Mouse (Mus musculus) cerebral cortex, adult 2 months (tissue): ENCODE data around the gene Ly6g6d.

Source experiments
- WGBS: fragments of 180-500 bp; shearing (Covaris S2); methylation state at CpG from one replicate; pipeline ENCODE4 v1.1.7; 2018; 5-methylcytosine and 5-hydroxymethylcytosine counted together

The Ly6g6d gene

GRCm38 (mm10) chr17:35048149-35048931, 29.5 kb downstream of the Ly6g6d start:
- 45% methylated on average over 11 of the region's 11 CpGs for WGBS

DNA sequence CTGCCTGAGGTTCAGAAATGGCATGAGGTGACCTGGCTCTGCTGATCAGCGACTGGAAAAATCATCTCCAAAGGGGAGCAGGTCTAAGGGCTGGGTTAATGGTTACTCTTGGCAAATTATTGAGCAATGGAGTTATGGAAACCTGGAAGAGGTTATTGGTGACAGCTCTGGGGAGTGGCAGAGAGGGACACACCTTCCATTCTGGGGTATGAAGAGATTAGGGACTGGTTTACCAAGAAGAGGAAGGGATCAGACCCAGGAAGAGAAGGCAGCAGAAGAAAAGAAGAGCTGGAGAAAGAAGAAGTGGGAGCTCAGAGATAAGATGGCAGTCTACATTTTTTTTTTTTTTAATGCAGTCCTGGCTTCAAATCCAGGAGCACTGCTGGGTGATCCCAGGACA, 30.2 kb downstream of the Ly6g6d start:
- WGBS: 72% methylated on average over 1 of the region's 1 CpGs

DNA sequence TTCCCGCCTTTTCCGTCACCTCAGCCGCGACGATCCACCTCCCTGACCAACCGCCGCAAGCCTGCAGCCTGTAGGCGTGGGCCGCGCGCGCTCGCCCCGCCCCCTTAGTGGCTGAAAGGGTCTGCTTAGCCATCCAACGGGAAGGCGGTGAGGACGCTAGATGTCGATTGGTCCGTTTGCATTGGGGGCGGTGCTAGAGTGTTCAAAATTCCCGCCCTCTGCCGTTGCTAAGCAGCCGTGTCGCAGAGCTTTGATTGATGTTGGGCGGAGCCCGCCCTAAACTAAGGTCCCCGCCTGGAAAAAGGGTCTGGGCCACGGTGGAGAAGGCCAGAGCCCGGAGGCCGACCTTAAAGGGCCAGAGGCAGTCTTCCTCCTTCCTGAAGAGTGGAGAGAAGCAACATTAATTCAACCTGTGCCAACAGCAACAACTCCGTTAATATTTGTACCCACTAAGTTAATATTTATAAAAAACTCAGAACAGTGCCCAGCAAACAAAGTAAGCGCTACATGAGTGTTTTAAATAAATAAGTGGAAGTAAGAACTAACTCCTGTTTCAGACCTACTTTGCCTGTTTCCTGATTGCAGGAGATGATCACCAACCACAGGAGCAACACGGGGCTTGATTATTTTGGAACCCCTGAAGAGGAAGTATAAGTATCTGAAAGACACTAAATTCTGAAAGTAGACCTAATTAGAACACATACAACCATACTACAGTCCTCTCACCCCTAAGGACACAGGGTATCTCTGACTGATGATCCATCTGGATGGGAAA, 31.0 kb downstream of the Ly6g6d start, which contains the start of gene Msh5:
TSS of gene Msh5 (minus strand) at position 65 of the 775 bp plus-strand sequence.
- 2% methylated on average over 33 of the region's 33 CpGs for WGBS

DNA sequence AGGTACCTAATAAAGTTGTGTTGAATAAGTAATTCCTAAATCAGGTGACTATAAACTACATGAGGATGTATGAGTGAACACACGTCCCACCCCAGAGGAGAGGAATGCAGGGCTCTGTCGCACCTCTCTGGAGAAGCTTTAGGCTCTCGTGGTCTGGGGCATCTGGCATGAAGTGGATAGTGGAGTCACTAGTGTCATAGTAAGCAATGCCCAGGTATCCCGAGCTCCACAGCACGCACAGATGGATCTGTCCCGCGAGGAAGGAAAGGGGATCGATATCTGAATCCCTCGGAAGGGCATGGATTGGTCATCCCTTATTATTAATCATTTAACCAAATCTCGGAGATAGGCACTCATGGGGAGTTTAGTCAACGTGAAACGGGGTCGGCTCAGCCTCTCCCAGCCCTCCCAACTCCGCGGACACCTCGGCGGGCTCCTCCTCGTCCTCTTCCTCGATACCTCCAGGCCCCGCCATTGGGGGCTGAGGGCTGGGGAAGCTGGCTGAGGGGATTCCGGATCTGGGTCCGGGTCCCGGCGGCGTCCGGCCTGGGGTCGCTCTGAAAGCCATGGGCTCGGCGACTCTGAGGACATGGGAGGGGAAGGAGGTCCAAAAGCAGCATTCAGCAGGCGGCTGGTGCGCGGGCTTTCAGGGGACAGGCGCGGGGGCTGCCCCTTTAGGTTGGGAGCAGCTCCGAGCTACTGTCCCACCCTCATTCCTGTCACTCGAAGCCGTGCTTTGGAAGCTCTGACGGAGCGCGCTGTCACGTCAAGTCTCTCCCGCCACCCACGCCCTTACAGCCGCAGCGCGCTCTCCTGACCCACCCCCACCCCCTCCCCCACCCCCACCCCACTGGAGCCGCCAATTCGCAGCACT, 31.8 kb downstream of the Ly6g6d start:
- WGBS: 8% methylated on average over 48 of the region's 48 CpGs

- 82% methylated on average over 7 of the region's 7 CpGs for WGBS
Observed at GRCm38 (mm10) chr17:35044904-35045806, 32.7 kb downstream of the Ly6g6d start.

- WGBS: 90% methylated on average over 4 of the region's 4 CpGs
Observed at GRCm38 (mm10) chr17:35043794-35044193, 34.1 kb downstream of the Ly6g6d start.

DNA sequence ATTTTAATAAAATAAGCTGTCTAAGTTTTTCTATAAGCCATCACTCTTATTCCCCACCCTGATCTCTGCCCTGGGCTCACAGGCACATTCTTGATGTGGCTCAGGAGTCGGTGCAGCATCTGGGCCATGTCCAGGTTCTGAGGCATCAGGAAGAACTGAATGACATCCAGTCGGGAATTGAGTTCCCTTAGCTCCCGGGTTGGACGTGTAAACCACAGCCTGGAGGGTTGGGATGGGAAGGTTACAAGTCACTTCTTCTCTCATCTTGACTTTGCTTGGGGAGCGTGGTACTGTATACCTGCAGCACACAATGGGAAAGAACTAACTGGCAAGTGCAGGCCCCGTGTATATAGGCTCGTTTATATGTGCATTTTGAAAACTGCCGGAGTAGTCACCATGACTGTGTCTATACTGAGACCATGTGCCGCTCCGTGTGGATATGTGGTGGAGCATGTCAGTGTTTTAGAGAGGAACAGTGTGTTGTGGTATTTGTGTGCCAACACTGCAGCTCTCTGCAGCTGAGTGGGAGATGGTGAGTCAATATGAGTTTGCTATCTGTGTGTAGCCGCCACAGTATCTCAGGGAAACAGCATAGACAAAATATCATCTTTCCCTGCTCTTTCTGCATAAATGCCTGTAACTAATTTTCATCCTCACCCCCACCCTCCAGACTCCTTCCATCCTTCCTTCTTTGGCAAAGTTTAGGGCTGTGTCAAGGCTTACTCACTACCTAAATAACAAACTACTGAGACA, 38.6 kb downstream of the Ly6g6d start:
- 68% methylated on average over 11 of the region's 11 CpGs for WGBS

GRCm38 (mm10) chr17:35034896-35035295, 43.0 kb downstream of the Ly6g6d start:
- WGBS: 68% methylated on average over 6 of the region's 6 CpGs

- 84% methylated on average over 1 of the region's 1 CpGs for WGBS
Observed at GRCm38 (mm10) chr17:35033703-35034102, 44.2 kb downstream of the Ly6g6d start.

GRCm38 (mm10) chr17:35032323-35032870, 45.5 kb downstream of the Ly6g6d start:
- WGBS: 79% methylated on average over 8 of the region's 8 CpGs

DNA sequence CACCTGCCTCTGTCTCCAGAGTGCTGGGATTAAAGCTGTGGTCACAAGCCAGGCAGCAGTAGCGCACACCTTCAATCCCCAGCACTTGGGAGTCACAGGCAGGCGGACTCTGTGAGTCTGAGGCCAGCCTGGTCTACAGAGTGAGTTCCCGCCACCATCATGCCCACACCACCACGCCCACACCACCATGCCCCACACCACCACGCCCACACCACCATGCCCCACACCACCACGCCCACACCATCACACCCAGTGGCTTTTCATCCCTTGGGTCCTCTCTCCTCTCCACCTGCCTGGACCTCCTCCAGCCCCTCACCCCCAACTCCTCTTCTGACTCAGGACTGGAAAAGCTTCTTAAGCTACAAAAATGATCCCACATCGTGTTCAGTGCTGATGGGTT, 46.0 kb downstream of the Ly6g6d start:
- WGBS: 95% methylated on average over 7 of the region's 7 CpGs

GRCm38 (mm10) chr17:35031272-35031671, 46.6 kb downstream of the Ly6g6d start:
- 93% methylated on average over 11 of the region's 11 CpGs for WGBS

DNA sequence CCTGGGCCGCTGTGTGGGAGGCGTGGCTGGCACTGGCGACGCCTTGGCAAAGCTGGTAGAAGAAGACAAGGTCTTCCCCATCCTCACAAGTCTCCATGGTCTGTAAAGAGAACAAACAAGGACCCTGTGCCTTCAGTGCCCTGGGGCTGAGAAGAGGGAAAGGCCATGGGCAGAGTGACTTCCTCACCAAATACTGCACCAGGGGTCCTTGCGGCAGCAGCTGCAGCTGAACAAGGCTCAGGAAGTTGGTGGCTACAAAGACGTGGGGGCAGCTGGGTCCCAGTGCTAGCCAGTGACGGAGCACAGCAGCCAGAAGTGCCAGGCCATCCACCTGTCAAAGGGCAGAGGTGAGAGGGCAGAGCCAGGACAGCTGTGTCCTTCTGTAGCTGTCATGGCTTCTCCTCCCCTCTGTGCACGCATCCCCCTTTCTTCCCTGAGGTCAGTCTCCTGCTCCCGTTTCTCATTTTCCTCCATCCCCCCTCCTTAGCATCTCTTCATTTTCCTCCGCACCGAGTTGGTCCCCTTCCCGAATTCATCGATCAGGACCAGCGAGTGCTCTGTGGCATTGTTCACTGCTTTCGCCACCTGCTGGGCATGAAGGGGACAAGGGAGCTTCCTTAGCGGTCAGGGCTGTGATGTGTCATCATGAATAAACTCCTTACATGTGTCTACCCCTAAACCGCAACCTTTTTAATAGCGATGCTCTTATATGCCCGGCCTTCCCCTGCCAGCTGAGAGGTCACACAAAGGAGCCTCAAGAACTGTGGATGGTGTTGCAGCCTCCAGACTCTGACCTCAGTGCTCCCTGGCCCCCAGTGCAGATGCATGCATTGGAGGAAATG, 48.0 kb downstream of the Ly6g6d start:
- WGBS: 42% methylated on average over 19 of the region's 19 CpGs

DNA sequence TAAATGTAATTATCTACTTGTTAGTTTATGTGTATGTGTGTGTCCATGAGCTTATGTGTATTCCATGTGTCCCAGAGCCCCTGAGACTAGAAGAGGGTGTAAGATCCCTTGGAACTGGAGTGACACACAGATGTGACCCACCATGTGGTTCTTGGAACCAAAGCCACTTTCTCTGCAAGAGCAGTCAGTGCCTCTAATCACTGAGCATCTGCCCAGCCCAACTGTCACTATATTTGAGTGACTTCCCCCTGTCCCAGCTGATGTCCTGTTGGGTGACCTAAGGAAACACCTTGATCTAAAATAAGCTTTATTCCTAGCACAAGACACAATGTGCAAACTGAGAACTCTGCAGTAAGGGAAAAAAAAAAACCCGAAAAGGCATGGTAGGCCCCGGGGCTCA, 49.5 kb downstream of the Ly6g6d start:
- WGBS: 88% methylated on average over 2 of the region's 2 CpGs

DNA sequence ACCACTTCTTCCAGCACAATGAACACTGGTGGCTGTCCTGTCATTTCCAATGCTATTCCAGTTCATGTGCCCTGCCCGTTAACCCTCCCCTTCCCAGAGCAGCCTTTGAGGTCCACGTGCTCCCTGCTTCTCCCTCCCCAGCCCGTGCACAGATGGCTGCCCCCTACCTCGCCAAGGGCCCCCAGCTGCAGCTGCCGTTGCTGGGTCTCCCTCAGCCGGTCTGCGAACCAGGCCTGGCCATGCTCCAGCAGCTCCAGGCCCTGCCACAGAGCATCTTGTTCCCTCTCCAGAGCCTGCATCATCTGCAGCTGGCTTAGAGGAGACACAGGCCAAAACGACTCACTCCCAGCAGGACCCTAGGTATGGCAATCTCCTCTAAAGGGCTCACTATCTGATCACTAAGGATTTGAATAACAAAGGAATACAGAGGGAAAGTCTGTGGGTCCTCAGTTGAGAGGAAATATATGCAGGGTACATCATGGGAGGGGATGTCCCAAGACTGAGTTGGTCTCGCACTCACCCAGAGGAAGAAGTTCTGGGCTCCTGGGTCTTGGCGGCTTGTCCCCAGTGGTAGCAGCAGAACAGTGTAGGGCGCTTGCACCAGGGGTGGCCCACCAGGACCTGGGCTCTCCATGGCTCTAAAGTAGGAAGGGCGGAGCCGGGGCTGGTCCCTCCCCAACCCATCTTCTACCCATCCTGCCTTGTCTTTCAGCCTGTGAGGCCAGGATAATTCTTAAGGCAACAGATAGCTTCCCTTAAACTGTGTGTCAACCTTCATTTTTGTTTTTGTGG, 50.4 kb downstream of the Ly6g6d start, which contains the start of gene Sapcd1:
TSS of gene Sapcd1 (minus strand) at position 740 of the 792 bp plus-strand sequence.
- 53% methylated on average over 13 of the region's 13 CpGs for WGBS

- 86% methylated on average over 5 of the region's 5 CpGs for WGBS
Observed at GRCm38 (mm10) chr17:35026206-35026605, 51.7 kb downstream of the Ly6g6d start.

GRCm38 (mm10) chr17:35024691-35025488, 53.0 kb downstream of the Ly6g6d start:
- WGBS: 61% methylated on average over 9 of the region's 10 CpGs
